Mouse (Mus musculus): ENCODE results near the gene Mip.
"Not testable (repeated sequence)": the region's sequence is repeated elsewhere in the genome, so short reads cannot be mapped to it uniquely, and the experiment has no call there.

DNA sequence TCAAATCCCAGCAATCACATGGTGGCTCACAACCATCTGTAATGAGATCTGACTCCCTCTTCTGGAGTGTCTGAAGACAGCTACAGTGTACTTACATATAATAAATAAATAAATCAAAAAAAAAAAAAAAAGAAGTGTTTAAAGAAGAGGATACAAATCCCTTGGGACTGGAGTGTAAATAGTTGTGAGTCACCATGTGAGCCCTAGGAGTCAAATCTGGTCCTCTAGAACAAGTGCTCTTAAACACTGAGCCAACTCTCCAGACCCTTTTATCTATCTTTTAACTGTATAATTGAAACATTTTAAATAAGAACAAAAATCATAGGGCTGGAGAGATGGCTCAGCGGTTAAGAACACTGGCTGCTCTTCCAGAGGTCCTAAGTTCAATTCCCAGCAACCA is 49.7 kb downstream of the Mip start:
- TF ChIP-seq ELF1 (IDR thresholded peaks at IDR 0.05; ENCODE audit: low read depth, low read length); POLR2A (IDR thresholded peaks at IDR 0.05; ENCODE audit: low read depth, low read length); CTCF (conservative IDR thresholded peaks at IDR 0.05 in 1 of 2, IDR thresholded peaks at IDR 0.05 in 1 of 2; ENCODE audit: low read depth in 2 of 2, low read length in 2 of 2); MAFK (IDR thresholded peaks at IDR 0.05; ENCODE audit: insufficient replicate concordance, low read length): not testable (repeated sequence)
